Mouse (Mus musculus) bone marrow macrophage, adult 2 months (primary cell): ENCODE data around the gene Nyap2.

Source experiments
- CTCF ChIP-seq: IDR thresholded peaks from 2 replicates; pipeline ENCODE4 v1.5.1; 2012; ENCODE audit warnings: low read depth, mild to moderate bottlenecking, low read length, moderate library complexity
- POLR2A ChIP-seq: IDR thresholded peaks from 2 replicates; pipeline ENCODE4 v1.6.1; 2012; ENCODE audit warnings: mild to moderate bottlenecking, low read depth, low read length, borderline replicate concordance

GRCm38 (mm10) chr1:81231759-81232406, 155.1 kb downstream of the Nyap2 start:
- TF ChIP-seq CTCF: no peak
- no peak for TF ChIP-seq POLR2A
